Mouse (Mus musculus) retina, adult 2 months (tissue): ENCODE results near the gene Sema3f.

Experiments used
- DNase-seq: peaks from one replicate; pipeline ENCODE4 v3.0.0-alpha.2; 2012; ENCODE audit warnings: low read depth, low spot score

Gene Sema3f

DNA sequence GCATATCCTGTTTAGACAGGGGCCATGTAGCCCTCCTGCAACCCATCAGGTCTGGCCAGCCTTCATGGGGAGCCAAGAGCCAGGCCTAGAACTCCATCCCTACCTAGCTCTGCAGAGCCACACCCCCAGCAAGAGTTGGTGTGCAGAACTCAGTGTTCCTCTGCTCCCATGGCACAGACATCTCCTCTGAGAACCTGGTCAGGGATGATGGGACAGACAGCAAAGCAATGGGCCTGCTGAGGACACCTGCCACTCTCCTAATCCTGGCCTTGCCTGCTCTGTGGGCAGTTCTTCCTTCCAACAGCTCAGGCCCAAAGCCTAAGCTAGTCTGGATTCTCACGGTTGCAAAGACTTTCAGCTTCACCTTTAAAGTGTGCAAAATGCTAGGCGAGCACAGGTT, 5.4 kb upstream of the Sema3f start:
- DNase-seq: no peak

DNA sequence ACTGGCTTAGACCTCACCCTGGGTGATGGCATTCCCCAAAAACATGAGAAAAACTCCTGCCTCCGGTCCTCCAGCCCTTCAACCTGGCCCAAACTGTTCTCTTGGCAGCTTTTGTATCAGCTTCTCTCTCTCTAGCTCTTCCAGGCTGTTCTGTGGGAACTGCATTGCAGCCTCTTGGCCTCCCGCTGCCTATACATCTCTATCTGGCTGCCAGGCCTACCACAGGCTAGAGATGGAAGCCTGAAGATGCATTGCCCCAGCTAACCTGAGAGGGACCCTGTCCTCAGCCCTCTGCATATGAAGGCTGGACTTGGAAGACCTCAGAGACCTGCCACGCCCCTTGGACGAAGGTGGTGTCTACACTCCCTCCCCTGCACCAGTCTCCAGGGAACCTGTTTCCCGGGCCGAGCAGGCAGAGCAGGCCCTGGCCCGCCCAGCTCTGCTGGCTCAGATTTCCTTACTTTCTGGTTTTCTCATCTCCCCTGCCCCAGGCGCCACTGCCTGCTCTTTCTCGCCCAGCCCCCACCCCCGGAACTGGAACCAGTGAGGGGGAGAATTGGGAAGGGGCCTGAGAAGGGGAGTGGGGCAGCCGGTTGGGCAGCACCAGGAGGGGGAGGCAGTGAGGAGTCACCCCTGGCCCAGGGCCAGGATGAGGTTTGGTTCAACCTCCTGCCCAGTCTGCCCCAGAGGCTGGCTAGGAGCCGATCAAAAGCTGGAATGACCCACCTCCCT, 4.1 kb upstream of the Sema3f start:
- no peak for DNase-seq

DNA sequence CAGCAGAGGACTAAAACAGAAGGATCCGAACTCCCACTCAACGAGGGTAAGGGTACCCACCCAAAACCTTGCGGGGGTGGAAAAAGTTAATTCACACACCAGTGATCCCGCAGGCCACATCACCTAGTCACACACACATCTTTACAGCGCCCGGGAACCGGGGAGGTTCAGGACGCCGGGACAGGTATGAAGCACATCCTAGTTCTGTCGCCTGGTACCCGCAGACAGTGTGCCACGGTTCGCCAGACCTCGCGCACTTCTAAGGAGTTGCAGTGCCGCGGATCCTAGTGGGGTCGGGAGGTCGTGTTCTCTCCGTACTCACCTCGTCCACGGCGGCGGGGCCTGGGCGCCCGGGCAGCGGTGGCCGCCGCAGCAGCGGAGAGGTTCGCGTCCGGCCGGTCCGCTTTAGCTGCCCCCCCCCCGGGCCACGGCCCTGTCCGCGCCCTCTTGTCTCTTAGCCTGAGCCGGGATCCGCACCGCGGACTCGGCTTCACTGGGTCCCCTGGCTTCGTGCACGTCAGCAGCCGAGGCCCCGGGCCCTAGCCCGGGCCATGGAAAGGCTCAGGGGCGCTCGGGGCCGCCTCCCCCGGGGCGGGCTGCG, 1.1 kb downstream of the Sema3f start:
- DNase-seq: no peak

DNA sequence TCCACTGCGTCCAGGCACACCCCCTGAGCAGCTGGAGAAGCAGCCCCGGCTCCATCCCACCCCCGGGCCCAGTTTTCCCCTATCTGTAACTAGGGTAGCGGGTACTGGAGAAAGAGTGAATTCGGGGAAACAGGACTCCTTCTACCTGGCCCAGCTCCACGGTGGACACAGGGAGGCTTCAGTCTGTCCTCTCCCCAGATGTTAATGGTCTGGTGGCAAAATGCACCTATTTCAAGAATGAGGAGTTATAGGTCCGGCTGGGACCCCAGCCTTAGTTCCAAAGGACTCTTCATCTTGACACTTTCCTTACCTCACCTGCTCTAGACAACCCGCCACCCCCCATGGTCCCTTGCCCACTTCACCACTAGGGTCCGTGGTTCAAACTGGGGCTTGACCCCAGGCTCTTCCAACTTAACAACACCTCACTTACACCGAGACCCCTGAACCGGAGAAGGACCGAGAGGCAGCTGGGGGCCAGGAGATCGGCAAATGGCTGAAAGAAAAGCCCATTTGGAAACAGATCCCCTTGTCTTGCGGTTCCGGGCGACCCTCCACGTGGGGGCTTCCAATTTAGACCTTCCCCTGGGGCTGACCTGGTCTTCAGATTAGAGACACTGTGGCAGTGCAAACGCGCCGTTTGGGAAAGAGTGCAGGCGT, 1.7 kb downstream of the Sema3f start:
- DNase-seq: no peak

DNA sequence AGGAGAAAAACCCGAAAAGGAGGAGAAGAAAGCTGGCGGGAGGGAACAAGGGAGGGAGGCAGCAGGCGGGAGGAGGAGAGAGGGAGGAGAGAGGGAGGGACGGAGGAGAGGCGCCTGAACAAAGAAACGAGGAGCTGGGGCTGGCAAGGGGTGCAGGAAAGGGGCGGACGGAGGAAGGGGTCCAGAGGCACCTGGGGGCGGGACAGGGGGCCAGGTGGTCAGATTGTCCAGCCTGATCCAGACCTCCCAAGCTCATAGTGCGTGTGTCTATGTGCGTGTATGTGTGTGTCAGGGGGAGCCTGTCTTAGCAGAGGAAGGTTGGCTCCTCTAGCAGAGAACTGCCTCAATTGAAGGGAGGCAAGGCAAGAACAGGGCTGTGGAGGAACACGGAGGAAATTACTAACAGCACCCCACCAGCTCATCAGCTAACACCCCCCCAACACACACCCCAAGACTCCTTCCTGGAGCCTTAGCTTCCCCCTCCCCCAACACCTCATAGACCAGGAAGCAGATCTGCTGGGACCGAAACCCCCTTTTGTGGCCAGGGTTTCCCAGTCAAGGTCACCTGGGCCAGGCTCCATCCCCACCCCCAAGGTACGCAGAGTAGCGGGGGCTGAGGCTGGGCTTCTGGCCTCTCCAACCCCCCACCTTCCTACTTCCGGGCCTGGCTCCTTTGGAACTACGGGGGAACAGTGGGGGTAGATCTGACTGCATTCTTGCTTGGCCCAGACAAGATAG, 2.4 kb downstream of the Sema3f start:
- no peak for DNase-seq

DNA sequence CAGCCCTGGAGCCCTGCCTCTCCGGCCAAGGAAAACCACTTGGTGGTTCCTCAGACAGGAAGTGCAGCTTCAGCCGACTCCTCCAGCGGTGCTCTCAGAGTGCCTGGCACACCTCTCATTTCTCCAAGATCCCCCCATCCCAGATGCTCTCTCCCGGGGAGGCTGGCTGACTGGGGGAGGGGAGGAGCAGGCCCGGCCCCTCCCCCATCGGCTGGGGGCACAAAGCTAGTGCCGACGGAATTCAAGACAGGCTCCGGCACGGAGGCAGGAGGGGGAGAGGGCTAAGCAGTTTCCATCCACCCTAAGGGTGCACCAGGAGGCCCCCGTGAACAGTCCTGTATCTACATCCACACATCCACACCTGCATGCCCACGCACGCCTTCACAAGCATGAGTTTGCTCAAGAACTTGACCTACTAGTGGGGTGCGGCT, 3.5 kb downstream of the Sema3f start:
- no peak for DNase-seq

DNA sequence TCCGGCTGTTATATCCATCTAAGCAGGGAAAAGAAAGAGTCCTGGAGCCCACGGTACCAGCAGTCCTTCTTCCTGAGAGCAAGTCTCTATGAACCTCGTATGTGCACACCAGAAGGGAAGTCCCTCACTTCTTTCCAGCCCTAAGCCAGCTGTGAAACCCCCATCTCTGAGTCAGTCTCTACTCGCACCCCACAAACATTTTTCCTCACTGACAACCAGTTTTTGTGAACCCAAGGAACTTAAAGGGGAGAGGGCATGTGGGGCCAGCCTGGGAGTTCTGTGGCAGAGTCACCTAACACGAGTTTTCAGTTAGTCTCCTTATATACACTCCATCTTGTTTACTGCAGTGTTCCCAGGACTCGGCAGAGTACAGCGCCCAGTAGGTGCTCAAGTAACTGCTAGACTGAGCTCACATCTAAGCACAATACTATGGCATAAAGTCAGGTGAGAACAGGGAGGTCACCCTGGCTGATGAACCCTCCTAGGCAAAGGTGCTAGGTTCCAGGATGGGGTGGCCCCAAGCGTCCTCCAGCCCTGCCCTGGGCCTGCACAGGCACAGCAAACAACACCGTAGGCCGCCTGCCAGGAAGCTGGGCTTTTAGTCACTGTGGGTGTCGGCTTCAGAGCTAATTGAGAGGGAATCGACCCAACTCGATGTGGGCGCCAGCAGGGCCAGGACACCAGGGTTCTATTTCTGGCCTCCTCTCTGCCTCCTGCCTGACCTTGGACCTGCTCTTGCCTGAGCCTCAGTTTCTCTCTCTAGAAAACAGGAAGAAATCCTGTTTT, 6.7 kb downstream of the Sema3f start:
- DNase-seq: no peak

DNA sequence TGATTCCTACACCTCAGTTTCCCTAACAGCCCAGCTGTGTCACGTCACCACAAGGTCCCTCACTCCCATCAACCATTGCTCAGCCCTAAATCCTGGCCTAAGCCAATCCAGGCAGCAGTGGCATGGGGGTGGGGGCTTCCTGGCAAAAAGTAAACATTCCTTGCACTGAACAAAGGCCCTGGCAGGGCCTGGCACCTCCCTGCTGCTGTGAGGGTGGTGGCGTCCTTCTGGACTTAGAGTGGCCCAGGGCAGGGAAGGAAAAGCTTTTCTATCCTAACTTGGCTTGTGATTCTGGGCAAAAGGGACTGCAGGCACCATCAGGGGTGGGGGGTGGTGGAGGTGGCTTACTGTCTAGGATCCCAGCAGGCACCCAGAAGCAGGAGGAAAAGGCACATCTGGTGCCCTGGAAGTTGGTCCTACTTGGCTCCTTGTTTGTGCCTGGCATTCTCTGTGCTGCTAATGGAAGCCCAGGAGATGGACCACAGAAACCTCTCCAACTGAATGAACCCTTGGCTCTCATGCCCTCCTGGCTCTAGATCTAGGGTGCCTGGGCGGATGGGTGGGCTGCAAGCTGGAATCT, 7.6 kb downstream of the Sema3f start:
- DNase-seq: no peak

DNA sequence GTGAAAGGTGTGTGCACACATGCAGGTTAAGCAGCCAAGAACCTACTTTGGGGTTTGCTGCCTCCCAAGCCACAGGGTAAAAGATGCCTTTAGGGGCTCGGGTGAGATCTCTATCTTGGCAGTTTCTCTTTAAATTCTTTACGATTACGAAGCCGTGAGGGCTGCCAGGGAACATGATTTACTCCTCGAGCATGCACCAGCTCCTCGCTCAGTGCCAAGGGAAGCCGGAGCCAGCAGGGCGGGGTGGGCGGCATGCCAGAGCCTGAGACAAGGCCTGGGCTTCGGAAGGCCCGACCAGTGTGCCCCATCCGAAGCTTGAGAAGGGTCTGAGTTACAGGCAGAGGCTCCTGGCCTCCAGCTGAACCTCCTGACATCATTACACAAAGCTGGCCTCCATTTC, 8.7 kb downstream of the Sema3f start:
- no peak for DNase-seq

DNA sequence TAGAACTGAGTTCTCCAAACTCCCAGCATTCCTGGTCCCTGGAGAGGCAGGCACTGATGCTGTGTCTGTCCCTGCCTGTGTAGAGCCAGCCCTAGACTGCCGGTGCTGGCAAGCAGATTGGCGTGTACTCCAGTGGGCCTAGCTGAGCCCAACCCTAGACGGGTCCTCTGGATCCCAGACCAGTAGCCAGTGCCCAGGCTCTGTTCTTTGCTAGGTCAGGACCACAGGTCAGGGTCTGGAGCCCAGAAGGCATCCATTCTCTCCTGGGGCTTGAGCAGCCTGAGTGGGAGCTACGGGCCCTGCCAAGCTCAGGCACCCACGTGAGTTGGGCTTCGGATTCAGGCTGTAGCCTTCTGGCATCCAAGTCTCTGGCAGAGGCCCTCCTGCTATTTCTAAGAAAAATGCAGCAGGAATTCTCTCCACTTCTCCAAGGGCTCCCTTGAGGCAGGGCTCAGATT, 10.1 kb downstream of the Sema3f start:
- DNase-seq: no peak

DNA sequence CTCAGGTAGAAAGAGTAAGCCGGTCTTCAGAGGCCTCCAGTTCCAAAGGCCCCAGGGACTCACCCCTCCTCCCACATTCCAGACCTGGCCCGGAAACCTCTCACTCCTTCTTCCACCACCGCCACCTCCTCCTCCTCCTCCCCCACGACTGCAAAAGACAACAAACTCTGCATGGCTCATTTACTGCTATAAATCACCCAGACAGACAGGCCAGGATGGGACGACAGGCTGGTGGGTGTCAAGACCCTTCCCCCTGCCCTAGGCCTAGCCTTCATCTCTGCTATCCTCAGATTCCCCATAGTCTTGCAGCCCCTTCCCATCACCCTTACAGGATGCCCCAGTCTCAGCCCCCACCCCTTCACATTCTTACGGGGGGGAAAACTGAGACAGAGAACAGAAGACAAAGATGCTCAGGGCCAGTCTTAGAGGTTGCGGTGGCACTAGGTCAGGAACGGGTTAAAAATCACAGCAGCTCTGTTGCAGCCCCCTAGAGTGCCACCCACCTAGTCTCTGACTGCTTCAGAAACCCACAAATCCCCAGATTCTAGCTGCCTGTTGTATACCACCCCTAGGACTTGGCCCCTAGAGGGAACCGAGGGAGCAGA, 10.8 kb downstream of the Sema3f start:
- no peak for DNase-seq

DNA sequence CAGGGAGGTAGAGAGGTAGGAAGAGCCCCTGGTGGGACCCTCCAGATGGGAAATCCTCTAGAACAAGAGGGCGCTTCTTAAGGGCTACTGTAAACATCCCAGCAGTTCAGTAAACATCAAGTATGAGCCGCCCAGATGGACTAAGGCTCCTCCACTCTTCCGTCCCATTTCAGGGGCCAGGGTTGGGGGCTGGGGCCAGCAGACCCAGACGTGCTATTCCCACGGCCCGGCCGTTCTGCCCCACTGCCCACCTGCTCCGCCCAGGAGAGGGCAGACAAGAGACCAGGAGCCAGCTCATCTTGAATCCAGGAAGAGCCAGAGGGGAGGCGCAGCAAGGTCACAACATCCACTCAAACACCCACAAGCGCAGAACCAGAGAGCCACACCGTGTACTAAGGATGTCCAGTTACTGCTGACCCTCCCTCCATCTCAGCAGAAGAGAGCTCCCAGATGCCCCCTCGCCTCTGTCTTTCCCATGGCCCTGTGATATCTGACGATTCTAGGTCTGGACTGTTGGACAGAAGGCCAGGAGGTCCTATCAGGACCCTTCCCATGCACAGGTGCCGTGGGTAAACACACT, 11.6 kb downstream of the Sema3f start:
- no peak for DNase-seq

DNA sequence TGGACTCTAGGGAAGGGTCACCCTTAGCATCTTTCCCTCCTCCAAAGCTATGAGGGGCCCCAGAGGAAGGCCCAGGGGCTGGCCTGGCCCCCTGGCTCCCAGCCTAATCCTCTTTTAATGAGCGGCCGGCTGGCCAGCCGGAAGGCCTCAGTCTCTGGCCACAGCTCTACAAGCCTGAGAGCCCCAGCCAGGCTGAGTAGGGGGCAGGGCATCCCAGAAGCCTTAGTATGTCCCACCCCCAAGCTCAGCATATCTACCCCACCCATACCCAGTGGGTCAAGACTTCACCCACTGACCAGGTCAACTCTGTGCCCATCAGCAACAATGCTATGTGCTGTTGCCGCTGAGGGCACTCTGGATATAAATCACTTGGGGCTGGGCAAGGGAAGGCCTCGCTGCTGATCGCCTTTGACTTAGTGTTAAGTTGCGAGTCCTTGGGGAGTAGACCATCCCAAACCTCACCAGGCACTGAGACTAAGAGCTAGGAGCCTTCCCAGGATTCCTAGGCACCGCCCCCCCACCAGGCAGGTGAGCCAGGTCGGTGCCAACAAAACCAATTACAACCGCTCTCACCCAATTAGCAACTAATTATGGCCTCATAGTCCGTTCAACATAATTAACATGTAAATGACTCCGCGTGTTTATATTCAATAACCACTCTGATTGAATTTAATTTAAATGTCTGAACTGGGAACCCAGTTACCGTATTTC, 12.3 kb downstream of the Sema3f start:
- no peak for DNase-seq

DNA sequence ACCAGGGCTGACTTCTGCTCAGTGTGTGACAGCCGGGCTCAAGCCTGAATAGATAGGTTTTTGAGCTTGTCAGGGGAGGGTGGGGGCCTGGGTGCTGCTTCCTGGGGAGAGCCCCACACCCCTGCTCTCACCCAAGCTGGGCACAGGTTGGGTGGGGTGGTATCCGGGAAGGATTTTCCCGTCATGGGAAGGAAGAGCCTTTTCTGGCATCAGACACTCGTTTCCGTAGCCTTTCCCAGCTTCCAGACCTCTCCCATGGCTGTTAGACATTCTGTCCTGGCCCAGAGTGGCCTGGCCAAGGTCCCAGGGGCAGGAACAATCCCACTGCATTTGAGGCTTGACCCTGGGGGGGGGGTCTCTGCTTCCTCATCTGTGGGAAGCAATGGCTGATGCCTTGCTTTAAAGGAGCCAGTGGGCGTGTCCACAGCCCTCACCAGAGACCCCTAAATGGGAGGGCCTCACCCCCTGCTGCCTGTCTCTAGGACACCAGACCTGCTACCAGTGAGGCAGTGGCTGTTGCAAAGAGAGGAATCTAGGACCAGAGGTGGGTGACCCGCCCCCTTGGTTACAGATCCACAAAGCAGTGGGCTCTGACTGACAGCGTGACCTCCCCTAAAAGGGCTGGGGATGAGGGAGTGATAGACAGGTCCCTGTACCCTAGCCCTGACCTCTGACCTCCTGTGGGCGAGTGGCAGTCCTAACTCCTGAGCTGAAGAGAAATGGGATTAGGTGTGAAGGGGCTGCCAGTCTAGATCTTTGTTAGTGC, 13.2 kb downstream of the Sema3f start:
- no peak for DNase-seq

DNA sequence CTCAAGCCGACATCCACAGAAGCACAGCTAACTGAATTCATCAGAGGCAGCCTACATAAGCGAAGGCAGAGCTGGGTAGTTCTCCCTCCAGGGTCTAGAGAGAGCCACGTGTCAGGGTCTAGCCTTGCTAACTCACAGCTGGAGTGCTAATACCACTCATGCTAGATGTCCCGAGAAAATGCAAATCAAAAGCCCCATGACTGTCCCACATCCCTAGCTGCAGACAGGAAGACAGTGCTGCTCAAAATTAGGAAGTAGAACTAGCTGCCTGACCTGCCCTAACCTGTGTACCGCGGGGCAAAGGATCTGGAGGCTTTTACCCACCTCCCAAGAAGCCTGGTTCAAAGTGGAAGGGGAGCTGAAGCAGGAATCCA, 14.2 kb downstream of the Sema3f start:
- DNase-seq: no peak

DNA sequence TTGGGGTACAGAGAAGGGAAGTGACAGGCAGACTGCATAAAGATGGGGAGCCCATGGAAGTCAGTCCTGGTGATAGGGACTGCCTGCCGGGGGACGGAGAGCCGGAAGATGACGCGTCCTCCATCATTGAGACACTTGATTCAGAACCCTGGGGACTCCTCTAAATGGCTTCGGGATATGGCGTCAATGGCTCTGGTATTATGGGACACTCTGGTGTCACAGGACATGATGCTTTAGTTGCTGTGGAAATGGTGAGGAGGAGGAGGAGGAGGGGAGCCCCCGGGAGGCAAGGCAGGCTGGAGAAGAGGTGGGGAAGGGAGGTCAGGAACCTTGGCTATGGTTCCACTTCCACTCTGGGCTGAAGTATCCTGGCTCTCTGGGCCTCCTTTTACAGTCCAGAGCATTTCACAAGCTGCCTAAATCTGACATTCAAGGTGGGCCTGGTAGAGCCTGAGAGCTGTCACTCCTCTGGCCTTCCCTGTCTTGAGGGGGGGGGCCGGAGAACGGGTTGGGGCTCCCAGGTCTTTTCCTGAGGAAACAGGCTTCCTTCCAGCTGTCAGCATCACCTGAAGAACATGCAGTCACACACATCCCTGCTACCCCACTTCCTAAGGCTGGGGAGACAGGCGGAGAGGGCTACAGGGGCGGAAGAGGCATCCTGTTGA, 14.7 kb downstream of the Sema3f start:
- DNase-seq: no peak

DNA sequence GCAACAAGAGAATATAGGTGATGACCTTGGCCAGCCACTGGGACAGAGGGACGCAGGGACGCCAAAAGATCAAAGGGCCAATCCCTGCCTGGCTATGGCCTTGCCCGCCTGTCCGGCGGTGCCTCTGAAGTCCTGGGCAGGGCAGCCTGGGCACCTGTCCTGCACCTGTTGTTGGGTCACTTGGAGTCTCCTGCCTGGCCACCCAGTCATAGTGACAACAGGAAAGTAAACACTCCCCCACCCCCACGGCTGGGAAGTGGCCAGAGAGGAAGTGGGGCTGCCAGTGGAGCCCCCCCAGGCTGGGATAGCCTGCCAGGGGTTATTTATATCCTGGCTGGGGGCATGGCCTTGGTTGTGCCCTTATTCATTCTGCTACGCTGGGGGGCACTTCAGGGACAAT, 15.6 kb downstream of the Sema3f start:
- DNase-seq: no peak

DNA sequence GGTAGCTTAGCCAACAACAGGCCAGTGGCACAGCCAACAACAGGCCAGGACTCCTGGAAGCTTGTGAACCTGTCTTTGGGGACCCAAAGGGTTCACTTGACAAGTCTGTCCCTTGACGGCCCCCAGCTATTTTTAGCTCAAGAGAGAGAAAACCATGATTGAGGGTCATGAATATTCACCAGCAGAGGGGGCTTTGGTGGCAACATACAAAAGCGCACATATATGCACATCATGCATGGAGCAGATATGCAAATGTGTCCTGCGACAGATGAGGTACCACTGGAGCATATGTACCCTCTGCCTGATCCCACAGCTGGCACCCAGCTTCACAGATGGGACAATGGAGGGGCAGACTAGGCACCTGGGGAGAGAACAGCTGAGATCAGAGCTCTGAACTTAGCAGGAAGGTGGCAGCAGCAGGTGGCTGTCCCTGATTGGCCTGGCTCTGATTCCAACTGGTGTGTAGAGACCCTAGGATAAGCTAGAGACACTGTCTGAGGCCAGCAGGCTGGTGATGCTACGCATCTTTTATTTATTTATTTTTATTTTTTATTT, 16.8 kb downstream of the Sema3f start:
- DNase-seq: no peak
